ENCODE assay signal across 8 mouse cellular contexts in genomic region chr1:191817418-191818144, GRCm38 (mm10). TPM values are rescaled to one million over a fixed set of nuclear protein-coding genes. Genes with fewer than 3 reads are reported as not detected.
A peak's percentile ranks its signal among the peaks of the same experiment; 100 is the strongest.
DNase-seq lines count a peak whose midpoint lies in the region; ATAC-seq and TF ChIP-seq lines count a peak whose summit lies in the region.

No protein-coding gene starts in this region.

- H3K27ac ChIP-seq in left cerebral cortex, adult 2 months = no peak overlapping the region

- no peak overlapping the region for H3K4me3 ChIP-seq in left cerebral cortex, adult 2 months

- peak; percentile 98 for TF ChIP-seq CTCF in left cerebral cortex, adult 2 months (IDR thresholded peaks at IDR 0.05)

- DNase-seq in ZHBTc4 (ENCODE audit: low read depth, low spot score) = peak; percentile 93
- peak; percentile 87 to 90 for DNase-seq in cerebellum, postnatal 36 days
- DNase-seq in gastrocnemius, adult 18-20 months (ENCODE audit: low spot score) = peak; percentile 87
- peak; percentile 77 for DNase-seq in hindlimb bud, embryonic 11.5 days (ENCODE audit: extremely low spot score, low read depth, low spot score)
- peak; percentile 86 to 87 for DNase-seq in left cerebral cortex, adult 2 months (ENCODE audit: extremely low spot score in 1 of 2, low spot score in 2 of 2)
- peak; percentile 83 for DNase-seq in right cerebral cortex, postnatal 14 days
- peak; percentile 90 for DNase-seq in urinary bladder, postnatal 14 days (ENCODE audit: low spot score)

- ATAC-seq in megakaryocyte-erythroid progenitor cell, adult 5-6 weeks (replicated peaks; ENCODE audit: low FRiP score, low TSS enrichment, poor library complexity, severe bottlenecking) = peak; percentile 68

- intact Hi-C loops in left cerebral cortex, adult 2 months (cut with DNase I) = loop anchor here (1.0 to 10.0 kb wide), 3 partner anchors 241 to 501 kb away; no protein-coding TSS in a partner anchor

RNA-seq across cellular contexts. Expression of gene Nek2, which starts 3.7 kb away (rescaled TPM):
- total RNA-seq in gastrocnemius, adult 18-20 months (2021) = under 1 TPM; 0.53 to 0.62 TPM
- 1 to 10 TPM; 1.2 to 1.3 TPM for total RNA-seq in left cerebral cortex, adult 2 months (2021)
- total RNA-seq in megakaryocyte-erythroid progenitor cell, adult 5-6 weeks (2014; fragmentation: Nextera tagmentation) = 23.4 and 29.8 TPM in 2 replicates
- 34.9 and 36.3 TPM in 2 replicates for total RNA-seq in megakaryocyte-erythroid progenitor cell, adult 5-6 weeks (2017)

Comparison
In these comparisons a context has a peak if more than half of its experiments do, and no peak if none do; other contexts are left out.
1. RNA of gene Nek2, which starts 3.7 kb away (total RNA-seq): 23.4 to 36.3 TPM in megakaryocyte-erythroid progenitor cell, adult 5-6 weeks; 1.2 to 1.3 TPM in left cerebral cortex, adult 2 months and 0.53 to 0.62 TPM in gastrocnemius, adult 18-20 months; every median in the first group is over 10 times any median in the second.
2. Peak in every context shown above with its lines, with median percentiles within 50 percentile points of each other: DNase-seq.